Mouse (Mus musculus): ENCODE results near the gene Grik3.
A peak's percentile ranks its signal among the peaks of the same experiment; 100 is the strongest.
"Not testable (repeated sequence)": the region's sequence is repeated elsewhere in the genome, so short reads cannot be mapped to it uniquely, and the experiment has no call there.

Grik3 gene

GRCm38 (mm10) chr4:125600642-125601041 is 110.1 kb downstream of the Grik3 start:
- no peak for DNase-seq

DNA sequence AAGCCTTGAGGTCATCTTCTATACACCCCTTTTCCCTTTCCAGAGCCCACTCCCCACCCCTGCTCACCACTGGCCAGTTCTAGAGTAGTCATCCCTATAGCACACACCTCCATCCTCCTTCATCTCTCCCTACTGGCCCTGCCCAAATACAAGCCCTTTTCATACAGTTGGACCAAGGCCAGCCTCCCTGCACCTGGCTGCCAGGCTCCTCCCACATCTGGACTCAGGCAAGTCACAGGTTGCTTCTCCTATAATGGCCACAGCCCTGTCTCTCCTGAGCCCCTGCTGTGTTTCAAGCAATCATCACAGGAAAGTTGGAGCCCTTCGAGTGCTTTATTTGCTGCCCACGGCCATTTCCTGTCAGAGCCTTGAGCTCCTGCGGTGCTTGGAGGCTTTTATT is 110.8 kb downstream of the Grik3 start:
- no peak for DNase-seq

- no peak for DNase-seq
Measured at GRCm38 (mm10) chr4:125604494-125604893, 114.0 kb downstream of the Grik3 start.

DNA sequence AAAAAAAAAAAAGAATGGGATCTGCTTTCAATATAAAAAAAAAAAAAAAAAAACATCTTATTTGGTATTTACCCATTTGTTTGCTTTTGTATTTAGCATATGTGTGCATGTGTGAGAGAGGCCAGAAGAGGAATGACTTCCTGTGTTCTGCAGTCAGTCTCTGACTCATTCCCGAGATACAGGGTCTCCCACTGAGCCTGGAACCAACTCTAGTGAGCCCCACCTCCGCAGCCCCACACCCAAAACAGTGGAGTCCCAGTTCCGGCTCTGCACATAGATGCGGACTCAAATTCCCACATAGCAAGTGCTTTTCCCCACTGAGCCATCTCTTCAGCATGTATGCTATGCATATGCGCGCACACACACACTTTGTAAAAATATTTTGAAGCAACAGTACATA is 115.6 kb downstream of the Grik3 start:
- no peak for DNase-seq

- DNase-seq: peak in 1 of 2 experiments; percentile 8
Measured at GRCm38 (mm10) chr4:125607397-125608042, 117.0 kb downstream of the Grik3 start.

GRCm38 (mm10) chr4:125608896-125609295 is 118.4 kb downstream of the Grik3 start:
- DNase-seq: not testable (repeated sequence)

DNA sequence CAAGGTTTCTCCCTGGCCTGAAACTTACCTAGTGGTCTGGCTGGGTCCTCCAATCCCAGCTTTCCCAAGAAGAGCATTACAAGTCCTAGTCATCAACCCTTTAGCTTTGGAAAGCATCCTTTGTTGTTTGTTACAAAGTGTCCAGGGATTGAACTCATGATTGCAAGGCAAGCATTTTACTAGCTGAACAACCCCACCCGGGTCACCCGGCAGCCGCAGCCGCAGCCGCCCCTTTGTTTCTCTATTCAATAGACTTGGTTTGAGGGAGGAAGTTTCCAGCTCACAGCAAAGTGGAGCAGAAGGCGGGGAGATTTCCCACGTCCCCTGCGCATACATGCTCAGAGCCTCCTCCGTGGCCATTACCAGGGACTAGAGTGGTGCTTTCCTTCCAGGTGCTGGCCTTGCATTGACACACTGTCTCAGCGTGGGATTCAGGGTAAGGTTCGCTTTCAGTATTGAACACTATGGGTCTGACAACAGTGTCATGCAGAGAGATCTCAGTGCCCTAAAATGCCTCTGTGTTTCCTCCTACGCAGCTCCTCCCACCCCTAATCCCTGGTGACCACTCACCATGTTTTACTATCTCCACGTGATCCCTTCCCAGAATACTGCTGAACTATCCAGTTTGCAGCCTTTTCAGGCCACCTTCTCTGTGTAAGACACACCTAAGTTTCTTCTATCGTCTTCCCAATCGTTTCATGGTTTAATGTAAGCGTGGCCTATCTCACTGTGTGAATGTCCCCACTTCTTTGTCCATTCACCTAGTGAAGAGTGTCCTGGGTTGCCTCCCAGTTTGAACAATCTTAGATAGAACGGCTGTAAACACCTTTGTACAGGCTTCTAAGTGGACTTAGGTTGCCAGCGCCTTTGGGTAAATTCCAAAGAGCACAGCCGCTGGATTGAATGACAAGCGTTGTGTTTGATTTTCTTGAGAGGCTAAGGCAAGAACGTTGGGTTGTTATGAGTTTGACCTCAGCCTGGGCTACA is 119.1 kb downstream of the Grik3 start:
- no peak for DNase-seq

DNA sequence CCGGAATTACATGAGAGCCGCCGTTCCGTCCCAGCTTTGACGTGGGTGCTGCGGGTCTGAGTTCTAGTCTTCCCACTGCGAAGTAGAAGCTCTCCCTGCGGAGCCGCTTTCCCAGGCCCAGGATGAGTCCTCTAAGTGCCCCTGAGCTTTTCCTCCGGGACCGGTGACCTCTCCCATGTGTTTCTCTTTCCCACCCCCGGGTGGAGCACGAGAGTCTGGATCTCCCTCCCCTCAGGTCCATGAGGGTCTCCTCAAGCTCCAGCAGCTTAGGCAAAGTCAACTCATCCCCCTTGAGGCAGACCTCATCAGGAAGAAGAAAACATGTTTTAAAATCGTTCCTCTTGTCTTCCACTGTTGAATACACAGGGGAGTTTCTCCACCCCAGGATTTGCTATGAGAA is 127.4 kb downstream of the Grik3 start:
- DNase-seq: no peak

GRCm38 (mm10) chr4:125618524-125619320 is 128.2 kb downstream of the Grik3 start:
- DNase-seq: no peak

- no peak for DNase-seq
Measured at GRCm38 (mm10) chr4:125624885-125625678, 134.6 kb downstream of the Grik3 start.

- peak; percentile 41 to 49 for DNase-seq
Measured at GRCm38 (mm10) chr4:125629544-125629943, 139.0 kb downstream of the Grik3 start.

GRCm38 (mm10) chr4:125635037-125635436 is 144.5 kb downstream of the Grik3 start:
- peak; percentile 37 to 50 for DNase-seq

DNA sequence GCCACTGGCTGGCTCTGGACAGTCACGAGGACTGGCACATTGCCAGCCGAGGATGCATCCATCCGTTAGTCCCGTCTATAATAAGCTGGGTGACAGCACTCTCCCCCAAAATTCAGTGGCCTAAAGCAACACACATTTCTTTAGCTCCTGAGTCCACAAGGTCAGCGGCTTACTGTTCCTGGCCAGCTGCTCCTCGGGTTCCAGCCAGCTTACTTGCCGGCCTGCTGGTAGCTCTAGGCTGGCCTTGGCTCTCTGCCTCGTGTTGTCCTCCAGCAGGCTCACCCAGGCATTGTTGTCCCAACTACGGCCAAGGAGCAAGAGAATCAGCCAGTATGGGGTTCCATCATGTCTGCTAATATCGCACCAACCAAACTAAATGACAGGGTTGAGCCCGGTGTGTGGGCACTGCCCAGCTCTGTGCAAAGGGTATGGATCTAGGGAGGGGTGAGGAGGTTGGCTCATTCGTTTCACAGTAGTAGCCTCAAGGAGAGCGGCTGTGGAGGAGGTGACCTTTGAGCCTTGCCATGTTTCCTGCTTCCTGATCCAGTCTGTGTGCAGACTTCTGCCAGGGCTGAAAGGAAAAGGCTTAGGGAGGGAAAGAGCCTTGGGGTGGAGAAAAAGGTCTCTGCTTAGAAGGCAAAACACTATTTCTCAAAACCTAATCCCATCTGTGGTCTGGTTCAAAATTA is 146.3 kb downstream of the Grik3 start:
- peak; percentile 35 to 58 for DNase-seq

DNA sequence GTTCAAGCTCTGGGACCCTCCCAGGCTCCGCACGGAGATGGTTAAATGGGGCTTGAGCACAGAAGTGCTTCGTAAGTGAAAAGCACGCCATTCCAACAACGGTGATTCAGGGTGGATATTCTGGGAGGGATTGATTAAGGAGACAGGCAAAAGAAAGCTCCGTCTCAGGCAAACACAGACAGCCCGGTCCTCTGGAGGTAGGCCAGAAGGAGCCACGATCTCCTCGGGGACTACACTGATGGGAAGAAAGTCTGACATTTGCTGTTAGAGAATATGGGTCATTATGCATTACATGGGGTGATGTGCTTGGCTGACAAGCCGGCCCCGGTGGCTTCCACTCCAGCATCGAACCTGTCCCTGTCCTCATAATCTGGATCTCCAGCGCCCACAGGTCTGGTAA is 146.9 kb downstream of the Grik3 start:
- no peak for DNase-seq

GRCm38 (mm10) chr4:125640520-125640919 is 150.0 kb downstream of the Grik3 start:
- peak; percentile 27 to 34 for DNase-seq

DNA sequence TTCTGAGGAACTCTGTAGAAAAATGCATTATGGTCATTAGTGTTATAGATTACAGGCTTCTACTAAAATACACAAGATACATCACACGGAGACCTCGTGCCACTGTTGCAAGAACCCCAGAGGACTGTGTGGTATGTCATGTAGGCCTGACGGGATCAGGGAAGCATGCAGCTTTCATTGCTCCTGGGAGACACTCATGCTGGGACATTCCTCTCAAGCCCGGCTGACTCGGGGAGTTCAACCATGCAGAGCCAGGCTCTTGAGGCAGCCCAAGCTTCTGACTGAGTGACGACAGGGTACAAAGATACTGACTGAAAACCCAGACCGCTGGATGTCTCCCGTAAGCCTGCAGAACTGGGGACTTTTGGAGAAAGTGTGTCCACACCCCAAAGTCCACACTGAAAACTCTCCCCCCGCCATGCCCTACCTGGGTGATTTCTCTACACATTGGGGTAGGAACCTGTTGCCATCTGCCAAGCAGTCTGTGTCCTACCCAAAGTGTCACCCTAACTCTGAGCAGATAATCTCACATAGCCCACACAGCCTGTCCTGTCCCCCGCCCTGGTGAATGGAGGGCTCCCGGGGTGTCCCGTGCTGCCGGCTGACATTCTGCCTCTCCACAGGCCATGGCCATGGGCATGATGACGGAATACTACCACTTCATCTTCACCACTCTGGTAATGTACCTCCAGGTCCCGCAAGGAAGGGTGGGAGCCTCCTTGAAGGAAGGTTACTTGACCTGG is 150.6 kb downstream of the Grik3 start:
- DNase-seq: peak; percentile 25 to 58

DNA sequence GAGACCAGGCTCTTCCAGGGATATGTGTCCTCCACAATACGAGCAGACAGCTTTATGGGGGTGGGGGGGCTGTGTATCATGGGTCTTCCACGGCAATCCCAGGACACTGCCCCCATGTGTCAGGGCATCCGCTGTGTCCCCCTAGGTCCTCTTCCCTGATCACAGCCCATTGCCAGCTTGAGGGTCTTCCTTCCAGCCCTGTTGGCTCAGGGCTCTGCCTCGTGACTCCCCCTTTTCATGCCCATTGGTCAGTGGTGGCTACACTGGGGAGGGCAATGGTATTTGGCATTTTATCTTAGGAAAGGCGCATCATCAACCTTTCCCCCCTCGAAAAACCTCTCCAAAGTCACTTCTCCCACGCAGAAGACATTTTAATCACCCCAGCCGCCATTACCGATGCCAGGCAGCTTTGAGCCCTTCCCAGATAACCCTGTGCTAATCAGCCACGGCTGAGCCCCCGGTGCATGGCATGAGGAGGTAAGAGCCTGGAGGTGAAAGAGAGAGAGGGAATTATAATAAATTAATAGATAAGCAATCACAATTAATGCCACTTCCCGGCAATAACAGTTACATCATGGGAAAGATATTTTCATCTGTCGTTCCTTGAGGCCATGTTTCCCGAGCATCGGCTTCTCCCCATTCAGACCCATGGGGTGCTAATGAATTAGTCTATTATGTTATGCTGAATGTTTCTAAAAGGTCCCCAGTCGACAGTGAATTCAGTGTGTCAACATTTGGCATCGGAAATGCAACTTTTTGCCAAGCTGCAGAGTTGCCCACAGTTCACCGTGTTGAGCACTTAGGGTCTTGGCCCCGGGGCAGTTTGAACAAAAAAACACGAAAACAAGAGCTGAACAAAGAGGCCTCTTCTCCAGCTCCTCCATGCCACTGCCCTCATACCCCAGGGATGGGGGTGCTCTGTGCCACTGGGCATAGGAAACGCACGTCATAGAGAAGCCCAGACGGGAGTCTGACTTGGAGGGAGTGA is 154.4 kb downstream of the Grik3 start:
- no peak for DNase-seq

DNA sequence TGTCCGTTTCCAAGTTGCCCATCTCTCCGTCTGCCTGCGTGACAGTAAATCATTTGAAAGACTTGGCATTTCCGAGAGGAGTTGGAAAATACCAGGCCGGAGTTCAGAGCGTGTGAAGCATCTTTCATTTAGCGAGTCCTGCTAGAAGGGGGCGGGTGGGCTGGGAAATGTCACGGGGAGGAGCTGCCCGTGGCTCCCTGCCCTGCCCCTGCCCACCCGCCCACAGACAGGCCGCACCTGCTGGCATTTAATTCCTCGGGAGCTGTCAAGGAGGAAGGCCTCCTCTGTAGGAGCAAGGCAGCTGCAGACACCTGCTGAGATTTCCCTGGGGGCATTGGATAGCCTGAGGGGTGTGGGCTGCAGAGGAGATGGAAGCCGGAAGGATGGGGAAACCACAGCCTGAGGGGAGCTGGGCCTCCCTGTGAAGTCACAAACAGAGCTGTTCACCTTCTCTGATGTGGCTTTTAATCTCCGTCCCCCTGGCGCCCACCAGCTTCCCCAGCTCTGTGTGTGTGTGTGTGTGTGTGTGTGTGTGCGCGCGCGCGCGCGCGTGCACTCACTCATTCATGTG is 161.3 kb downstream of the Grik3 start:
- peak; percentile 53 to 58 for DNase-seq

DNA sequence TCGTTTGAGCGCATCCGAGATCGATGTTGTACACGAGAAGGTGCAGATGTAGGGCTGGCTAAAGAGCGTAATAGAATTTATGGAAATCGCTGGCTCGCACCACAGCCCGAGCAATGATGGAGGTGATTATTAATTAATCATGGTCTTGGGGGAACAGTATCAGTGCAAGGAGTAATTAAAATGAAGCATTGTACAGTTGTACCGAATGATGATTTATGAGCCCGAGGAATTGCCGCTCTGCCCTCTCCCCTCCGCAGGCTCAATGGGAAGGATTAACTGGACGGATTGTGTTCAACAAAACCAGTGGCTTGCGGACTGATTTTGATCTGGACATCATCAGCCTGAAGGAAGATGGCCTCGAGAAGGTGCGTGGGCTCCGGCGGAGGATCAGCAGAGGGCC is 165.5 kb downstream of the Grik3 start:
- DNase-seq: no peak
